In the genomic region with DNA sequence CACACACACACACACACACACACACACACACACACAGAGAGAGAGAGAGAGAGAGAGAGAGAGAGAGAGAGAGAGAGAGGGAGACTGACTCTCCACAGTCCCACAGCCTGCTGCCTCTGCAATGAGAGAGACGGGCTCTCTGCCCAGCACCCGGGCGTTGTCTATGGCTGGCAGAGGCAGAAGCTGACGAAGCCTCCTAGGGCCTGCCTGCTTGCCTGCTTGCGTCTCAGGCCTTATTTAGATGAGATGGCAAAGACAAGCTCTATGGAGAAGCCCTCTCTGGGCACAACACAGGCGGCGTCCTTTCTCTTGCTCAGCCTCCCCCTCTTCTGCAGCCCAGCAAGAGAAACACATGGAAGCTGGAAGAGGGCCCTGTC, we compare ENCODE assay signal across 8 mouse cellular contexts. TPM values are rescaled to one million over a fixed set of nuclear protein-coding genes. Genes with fewer than 3 reads are reported as not detected.
DNase-seq lines count a peak whose midpoint lies in the region; TF ChIP-seq lines count a peak whose summit lies in the region.

No protein-coding gene starts in this region.

- H3K4me3 ChIP-seq in spleen, adult 2 months (ENCODE audit: extremely low read depth, insufficient read depth, insufficient read length): no peak overlapping the region
- peak overlapping the region; percentile 2; the same call in 1 of the 2 replicates for H3K4me3 ChIP-seq in small intestine, adult 2 months (ENCODE audit: low read depth, low read length)

- no peaks in the 10 kb centered on the region for H3K36me3 ChIP-seq in spleen, adult 2 months (ENCODE audit: control insufficient read depth, insufficient read depth, low read length)
- no peaks in the 10 kb centered on the region for H3K36me3 ChIP-seq in small intestine, adult 2 months (ENCODE audit: control insufficient read depth, insufficient read depth, low read length)

- TF ChIP-seq CTCF in spleen, adult 2 months (IDR thresholded peaks at IDR 0.05; ENCODE audit: extremely low read depth, insufficient read depth, insufficient read length, insufficient replicate concordance): no peak
- TF ChIP-seq CTCF in small intestine, adult 2 months (IDR thresholded peaks at IDR 0.05; ENCODE audit: extremely low read depth, insufficient read length, insufficient replicate concordance, low read depth, low read length): no peak

- peak; percentile 57 to 61 for DNase-seq in heart, adult 18-20 months
- no peak for DNase-seq in heart, adult 11 months
- DNase-seq in spleen, adult 2 months (ENCODE audit: low read depth in 1 of 2, low spot score in 2 of 2): no peak
- no peak for DNase-seq in spleen, postnatal 10 days (ENCODE audit: low spot score in 2 of 2)
- peak; percentile 88 for DNase-seq in layer of hippocampus, adult 9-11 months
- no peak for DNase-seq in adrenal gland, postnatal 36 days
- no peak for DNase-seq in adrenal gland, postnatal 4 days (ENCODE audit: low spot score in 2 of 2)

- peaks cover 13% of the 10 kb centered on the region for H3K4me1 ChIP-seq in spleen, adult 2 months (ENCODE audit: control insufficient read depth, insufficient read depth, insufficient read length)
- peaks cover 20% of the 10 kb centered on the region for H3K4me1 ChIP-seq in small intestine, adult 2 months (ENCODE audit: control insufficient read depth, insufficient read depth, insufficient read length, low read length)

- no peak for TF ChIP-seq POLR2A in spleen, adult 2 months (IDR thresholded peaks at IDR 0.05; ENCODE audit: low read depth, low read length)
- TF ChIP-seq POLR2A in small intestine, adult 2 months (IDR thresholded peaks at IDR 0.05; ENCODE audit: low read depth, low read length): no peak

- WGBS in spleen, adult 2 months: 51% methylated on average over 7 of the region's 7 CpGs
- WGBS in small intestine, adult 2 months: 12% methylated on average over 7 of the region's 7 CpGs

- H3K27ac ChIP-seq in spleen, adult 2 months (ENCODE audit: insufficient read depth, low read length): 0 out of 2 replicates have a peak overlapping the region, but pooled peaks have one; percentile 25
- peak overlapping the region; percentile 25; the same call in 1 of the 2 replicates for H3K27ac ChIP-seq in small intestine, adult 2 months (ENCODE audit: insufficient read depth, low read depth, low read length)

- H3K27me3 ChIP-seq in spleen, adult 2 months (ENCODE audit: control insufficient read depth, insufficient read depth, low read length): peaks cover 19% of the 10 kb centered on the region
- H3K27me3 ChIP-seq in small intestine, adult 2 months (ENCODE audit: control insufficient read depth, insufficient read depth, low read length): peaks cover 25% of the 10 kb centered on the region

RNA-seq across cellular contexts. Expression of a gene that starts 4.6 kb away (rescaled TPM):
- total RNA-seq in heart, adult 18-20 months (2021): 10 to 100 TPM; 23.1 to 29.3 TPM
- polyA plus RNA-seq in spleen, adult 2 months (2012; rRNA removed): 14.5 and 17.5 TPM in 2 replicates
- 5.7 and 8.0 TPM in 2 replicates for polyA plus RNA-seq in small intestine, adult 2 months (2012; rRNA removed)
- total RNA-seq in adrenal gland, postnatal 36 days (2021): 10 to 100 TPM; 31.7 to 39.4 TPM
- total RNA-seq in adrenal gland, postnatal 4 days (2021): 10 to 100 TPM; 31.3 to 35.1 TPM

RNA-seq across cellular contexts. Expression of a gene that starts 39.3 kb away (rescaled TPM):
- 10 to 100 TPM; 17.8 to 29.8 TPM for total RNA-seq in heart, adult 18-20 months (2021)
- 82.9 and 95.8 TPM in 2 replicates for polyA plus RNA-seq in spleen, adult 2 months (2012; rRNA removed)
- 9.9 and 32.8 TPM in 2 replicates for polyA plus RNA-seq in small intestine, adult 2 months (2012; rRNA removed)
- total RNA-seq in adrenal gland, postnatal 36 days (2021): 10 to 100 TPM; 11.9 to 20.6 TPM
- total RNA-seq in adrenal gland, postnatal 4 days (2021): 10 to 100 TPM; 15.4 to 18.4 TPM

Comparison
In these comparisons a context has a peak if more than half of its experiments do, and no peak if none do; other contexts are left out.
1. DNase-seq: peak in heart, adult 18-20 months (2 of 2) and layer of hippocampus, adult 9-11 months (single experiment); none in heart, adult 11 months (single experiment), spleen, adult 2 months (0 of 2), spleen, postnatal 10 days (0 of 2), adrenal gland, postnatal 36 days (0 of 2) and adrenal gland, postnatal 4 days (0 of 2).